Mouse (Mus musculus) thymus, adult 2 months (tissue): ENCODE data around the gene Acss1. TPM values are rescaled to one million over a fixed set of nuclear protein-coding genes. Genes with fewer than 3 reads are reported as not detected.

ENCODE experiments used
- DNase-seq: peaks from one replicate; pipeline ENCODE4 v3.0.0; 2021
- H3K27ac ChIP-seq: fragments of 200-500 bp; 2 replicates; pipeline ENCODE4 v1.5.1; 2012; ENCODE audit warnings: low read length, control low read depth; ENCODE audit not compliant: control insufficient read depth, insufficient read depth
- H3K27me3 ChIP-seq: fragments of 200-500 bp; 2 replicates; pipeline ENCODE4 v1.6.1; 2012; ENCODE audit warnings: mild to moderate bottlenecking, low read length, moderate library complexity, mixed read lengths; ENCODE audit not compliant: control insufficient read depth, insufficient read depth
- H3K36me3 ChIP-seq: fragments of 200-500 bp; 2 replicates; pipeline ENCODE4 v1.6.1; 2012; ENCODE audit warnings: mild to moderate bottlenecking, low read length, moderate library complexity; ENCODE audit not compliant: control insufficient read depth, insufficient read depth
- H3K4me1 ChIP-seq: fragments of 200-500 bp; replicated peaks from 2 replicates; pipeline ENCODE4 v1.6.1; 2012; ENCODE audit warnings: low read length; ENCODE audit not compliant: control insufficient read depth, insufficient read depth
- H3K4me3 ChIP-seq: fragments of 200-500 bp; 2 replicates; pipeline ENCODE4 v1.5.1; 2012; ENCODE audit warnings: mild to moderate bottlenecking, low read length, control low read depth, moderate library complexity; ENCODE audit not compliant: control insufficient read depth, insufficient read depth
- CTCF ChIP-seq: fragments of 200-500 bp; IDR thresholded peaks from 2 replicates; pipeline ENCODE4 v1.5.1; 2012; ENCODE audit warnings: mild to moderate bottlenecking, control low read depth, low read length, moderate library complexity, borderline replicate concordance; ENCODE audit not compliant: control insufficient read depth, poor library complexity, insufficient read depth; ENCODE audit errors: extremely low read depth
- POLR2A ChIP-seq: fragments of 200-500 bp; IDR thresholded peaks from 2 replicates; pipeline ENCODE4 v1.6.1; 2012; ENCODE audit warnings: mild to moderate bottlenecking, low read length, control low read depth, moderate library complexity; ENCODE audit not compliant: control insufficient read depth, poor library complexity, insufficient read depth; ENCODE audit errors: extremely low read depth
- WGBS: fragments of 180-500 bp; shearing (Covaris S2); methylation state at CpG from one replicate; pipeline ENCODE4 v1.1.7; 2018; 5-methylcytosine and 5-hydroxymethylcytosine counted together
- polyA plus RNA-seq: library from polyadenylated mRNA; depleted of rRNA; stranded (reverse); fragments of >200 nt; gene quantifications from 2 replicates; pipeline ENCODE4 v1.2.3, GENCODE M21; 2012; rRNA removed

Acss1 gene
- polyA plus RNA-seq, 1 experiment: 124 TPM

- Histone ChIP-seq H3K36me3 (no peaks in the 10 kb centered on the region), H3K4me3 (no peak within 1 kb of the TSS), H3K27me3 (no peaks in the 10 kb centered on the region), H3K27ac (peak within 1 kb of the TSS; percentile 36; the same call in 1 of the 2 replicates), H3K4me1 (peaks cover 17% of the 10 kb centered on the region)
- WGBS: 11% methylated on average over 11 of the region's 11 CpGs
- no peak for TF ChIP-seq POLR2A
- no peak for TF ChIP-seq CTCF
- DNase-seq: peak; percentile 52
Measured at GRCm38 (mm10) chr2:150569847-150570590, 98.3 kb downstream of the Acss1 start, which contains the start of gene Cst7. TSS of gene Cst7 (plus strand) at chr2:150570415.

Other genes starting within 250 kb of the Acss1 start
- 0.08 and 0.16 TPM in 2 replicates for gene Zfp442, start 217.0 kb downstream of the Acss1 start, polyA plus RNA-seq
- gene Zfp345, start 183.4 kb downstream of the Acss1 start, polyA plus RNA-seq: not detected in 2 replicates
- gene Cst7, start 98.1 kb downstream of the Acss1 start, polyA plus RNA-seq: 7.8 and 11.1 TPM in 2 replicates
- gene Apmap, start 59.9 kb downstream of the Acss1 start, polyA plus RNA-seq: 53.0 and 58.6 TPM in 2 replicates
- not detected in 2 replicates for gene Vsx1, start 20.9 kb upstream of the Acss1 start, polyA plus RNA-seq
- gene Entpd6, start 80.5 kb upstream of the Acss1 start, polyA plus RNA-seq: 34.5 and 37.0 TPM in 2 replicates
- 53.9 and 68.8 TPM in 2 replicates for gene Pygb, start 118.2 kb upstream of the Acss1 start, polyA plus RNA-seq
- gene Abhd12, start 236.2 kb upstream of the Acss1 start, polyA plus RNA-seq: 48.4 and 63.0 TPM in 2 replicates
- gene Gins1, start 236.9 kb upstream of the Acss1 start, polyA plus RNA-seq: 10.8 and 12.3 TPM in 2 replicates